Mouse (Mus musculus) hindbrain, postnatal 0 days (tissue): Measurements from ENCODE around the gene Wdcp. TPM values are rescaled to one million over a fixed set of nuclear protein-coding genes. Genes with fewer than 3 reads are reported as not detected.
A peak's percentile ranks its signal among the peaks of the same experiment; 100 is the strongest.
"Not testable (repeated sequence)": the region's sequence is repeated elsewhere in the genome, so short reads cannot be mapped to it uniquely, and the experiment has no call there.

Source experiments
- ATAC-seq: fragments of 200-750 bp; cut with Nextera tagmentation; 2 replicates; pipeline ENCODE4 v1.8.0; 2017; ENCODE audit warnings: mild to moderate bottlenecking, moderate TSS enrichment, moderate library complexity
- DNase-seq: peaks from one replicate; pipeline ENCODE4 v3.0.0-alpha.2; 2015; ENCODE audit warnings: low spot score
- H3K27ac ChIP-seq: fragments of 300-500 bp; sonication (generic); 2 replicates; pipeline ENCODE4 v1.5.1; 2014; ENCODE audit warnings: mild to moderate bottlenecking
- H3K27me3 ChIP-seq: fragments of 300-500 bp; sonication (generic); 2 replicates; pipeline ENCODE4 v1.6.1; 2014; ENCODE audit warnings: low read length, mixed read lengths; ENCODE audit not compliant: insufficient read depth
- H3K36me3 ChIP-seq: fragments of 300-500 bp; sonication (generic); 2 replicates; pipeline ENCODE4 v1.6.1; 2014; ENCODE audit warnings: low read length, mixed read lengths; ENCODE audit not compliant: insufficient read depth
- H3K4me1 ChIP-seq: fragments of 300-500 bp; sonication (generic); 2 replicates; pipeline ENCODE4 v1.6.1; 2014; ENCODE audit warnings: antibody characterized with exemption, low read length, mixed read lengths; ENCODE audit not compliant: insufficient read depth
- H3K4me2 ChIP-seq: fragments of 300-500 bp; sonication (generic); 2 replicates; pipeline ENCODE4 v1.6.1; 2014; ENCODE audit warnings: low read depth, mild to moderate bottlenecking, low read length, moderate library complexity, mixed read lengths
- H3K4me3 ChIP-seq: fragments of 300-500 bp; sonication (generic); 2 replicates; pipeline ENCODE4 v1.5.1; 2014; ENCODE audit warnings: low read length
- H3K9ac ChIP-seq: fragments of 300-500 bp; sonication (generic); replicated peaks from 2 replicates; pipeline ENCODE4 v1.6.1; 2014; ENCODE audit warnings: mild to moderate bottlenecking, low read length, moderate library complexity, mixed read lengths
- H3K9me3 ChIP-seq: fragments of 300-500 bp; sonication (generic); 2 replicates; pipeline ENCODE4 v1.6.1; 2016; ENCODE audit warnings: low read length, mixed read lengths
- CTCF ChIP-seq: IDR thresholded peaks from 2 replicates; pipeline ENCODE4 v1.5.1; 2016; ENCODE audit warnings: antibody characterized with exemption, control low read depth, low read depth
- WGBS: fragments of 180-500 bp; shearing (Covaris S2); extraction: QIAGEN DNeasy Blood & Tissue Kit; methylation state at CpG from one replicate; pipeline ENCODE4 v1.1.7; 2014; 5-methylcytosine and 5-hydroxymethylcytosine counted together
- polyA plus RNA-seq: library from polyadenylated mRNA; unstranded; fragments of >200 nt; fragmentation: Nextera tagmentation; extraction: Ambion mirVana; gene quantifications from 2 replicates; pipeline ENCODE4 v1.2.1, GENCODE M21; 2015
- total RNA-seq: library from RNA; depleted of rRNA; stranded (reverse); fragments of >200 nt; gene quantifications from 2 replicates; pipeline ENCODE4 v1.2.3, GENCODE M21; 2014

Wdcp gene
- total and polyA plus RNA-seq, 2 experiments from 2014 or later, result 9.9 to 14.5 TPM

DNA sequence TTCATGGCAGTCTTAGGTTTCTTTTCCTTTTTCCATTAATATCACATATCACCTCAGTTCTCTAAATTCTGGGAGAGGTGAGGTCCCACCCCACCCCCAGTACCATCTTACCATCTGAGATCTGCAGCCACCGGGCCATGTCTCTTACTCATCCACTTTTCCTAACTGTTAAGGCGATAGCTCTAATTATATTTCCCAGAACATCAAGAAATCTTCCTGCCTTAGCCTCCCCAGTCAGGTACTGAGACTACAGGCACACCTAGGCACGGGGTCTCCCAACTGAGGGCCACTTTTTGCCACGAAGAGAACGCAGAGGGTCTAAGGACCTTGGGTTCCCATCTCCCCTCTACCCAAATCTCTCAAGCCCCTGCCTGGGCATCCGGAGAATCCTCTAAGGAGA, 30.4 kb downstream of the Wdcp start:
- H3K27me3 ChIP-seq, result no peaks in the 10 kb centered on the region
- TF ChIP-seq CTCF, result no peak
- no peaks in the 10 kb centered on the region; the same call in 1 of the 2 replicates for H3K36me3 ChIP-seq
- no peak for ATAC-seq
- no peak overlapping the region for H3K9ac ChIP-seq
- peak overlapping the region; percentile 88 for H3K4me2 ChIP-seq
- H3K4me3 ChIP-seq, result peak overlapping the region; percentile 36; the same call in 1 of the 2 replicates
- no peak overlapping the region for H3K27ac ChIP-seq
- peaks cover 11% of the 10 kb centered on the region for H3K4me1 ChIP-seq
- H3K9me3 ChIP-seq, result no peaks in the 10 kb centered on the region
- DNase-seq, result no peak
- WGBS, result 86% methylated on average over 6 of the region's 6 CpGs

DNA sequence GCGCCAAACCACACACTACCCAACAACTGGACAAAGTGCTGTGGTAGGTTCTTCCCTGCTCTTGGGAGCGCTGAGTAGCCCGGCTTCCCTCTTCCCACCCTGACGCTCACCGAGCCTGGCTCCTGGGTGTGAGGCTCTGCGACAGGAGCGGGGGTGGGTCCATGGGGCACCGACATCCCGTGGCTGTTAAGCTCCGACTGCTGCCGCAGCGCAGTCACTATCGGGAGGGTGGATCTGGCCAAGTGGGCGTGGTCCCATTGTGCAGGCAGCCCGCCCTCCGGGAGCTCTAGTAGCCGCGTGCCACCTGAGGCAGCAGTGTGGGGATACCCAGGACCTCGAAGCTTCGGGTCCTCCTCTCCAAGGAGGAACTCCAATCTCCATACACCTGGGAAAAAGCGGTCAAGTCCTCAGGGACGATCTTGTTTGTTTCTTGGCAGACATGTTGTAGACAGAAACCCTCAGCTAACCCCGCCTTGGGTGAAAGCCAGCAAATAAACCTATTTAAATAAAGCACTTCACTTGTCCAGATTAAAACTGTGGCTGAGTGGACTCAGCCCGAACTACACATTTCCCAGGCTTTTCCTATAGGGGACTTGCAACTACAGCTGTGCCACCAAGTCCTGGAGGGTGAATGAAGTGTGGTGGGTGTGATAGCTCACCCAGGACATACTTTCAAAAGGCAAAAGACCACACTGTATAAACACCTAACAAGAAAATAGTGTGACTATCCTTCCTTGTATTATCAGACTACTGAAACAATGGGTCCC, 31.2 kb downstream of the Wdcp start, which contains the start of gene Mfsd2b:
Gene Mfsd2b, minus strand, starts transcription at position 199 of the 767 bp plus-strand sequence.
- Histone ChIP-seq H3K4me3 (peak within 1 kb of the TSS; percentile 36), H3K4me1 (peaks cover 11% of the 10 kb centered on the region), H3K9ac (peak within 1 kb of the TSS; percentile 28), H3K27me3 (no peaks in the 10 kb centered on the region), H3K36me3 (no peaks in the 10 kb centered on the region; the same call in 1 of the 2 replicates), H3K9me3 (no peaks in the 10 kb centered on the region), H3K27ac (no peak within 1 kb of the TSS), H3K4me2 (peak within 1 kb of the TSS; percentile 88)
- ATAC-seq, result peak; percentile 80
- peak; percentile 77 for DNase-seq
- no peak for TF ChIP-seq CTCF
- WGBS, result 4% methylated on average over 24 of the region's 24 CpGs

DNA sequence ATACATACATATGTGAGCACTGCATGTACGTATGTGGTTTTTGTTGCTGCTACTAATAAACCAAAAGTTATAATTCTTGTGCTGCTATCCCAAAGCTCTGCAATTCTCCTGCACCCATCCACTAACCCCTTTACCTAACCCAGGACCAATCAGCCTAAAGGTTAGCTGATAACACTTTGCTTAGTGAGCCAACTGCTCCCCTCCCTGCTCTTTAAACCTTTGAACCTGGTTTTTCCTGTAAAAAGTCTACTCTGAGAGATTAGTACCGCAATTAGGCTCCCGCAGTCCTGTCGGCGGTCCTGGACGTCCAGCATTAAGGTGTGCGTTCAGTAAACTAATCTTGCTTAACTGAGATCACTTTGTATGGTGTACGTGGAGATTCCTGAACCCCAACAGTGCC, 32.5 kb downstream of the Wdcp start:
- Histone ChIP-seq H3K4me2 (no peak overlapping the region), H3K27ac (no peak overlapping the region), H3K9me3 (no peaks in the 10 kb centered on the region), H3K4me3 (no peak overlapping the region), H3K36me3 (no peaks in the 10 kb centered on the region; the same call in 1 of the 2 replicates), H3K9ac (no peak overlapping the region), H3K4me1 (peaks cover 11% of the 10 kb centered on the region), H3K27me3 (no peaks in the 10 kb centered on the region)
- 88% methylated on average over 8 of the region's 8 CpGs for WGBS
- ATAC-seq, result no peak
- DNase-seq, result no peak
- no peak for TF ChIP-seq CTCF

DNA sequence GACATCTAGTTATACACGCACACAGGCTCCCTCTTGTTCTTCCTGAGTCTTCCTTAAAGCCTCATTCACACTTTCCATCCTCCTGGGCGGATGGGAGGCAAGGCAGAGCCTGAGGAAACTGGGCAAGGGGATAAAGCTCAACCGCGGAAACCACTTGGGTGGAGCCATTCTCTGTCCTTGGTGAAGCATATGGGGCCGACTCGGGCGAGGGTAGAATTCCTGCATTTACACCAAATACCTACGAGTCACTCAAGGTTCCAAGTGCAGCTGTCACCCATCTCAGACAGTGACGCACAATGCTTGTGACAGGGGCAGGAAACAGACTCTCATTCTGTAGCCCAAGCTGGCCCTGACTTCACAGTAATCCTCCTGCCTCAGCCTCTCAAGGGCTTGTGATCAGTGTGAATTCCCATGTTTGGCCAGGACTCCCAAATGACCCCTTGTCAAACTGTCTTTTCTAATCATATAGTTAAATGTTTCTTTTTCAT, 35.2 kb downstream of the Wdcp start:
- H3K4me2 ChIP-seq, result no peak overlapping the region
- ATAC-seq (no peak), DNase-seq (no peak)
- 79% methylated on average over 9 of the region's 9 CpGs for WGBS
- H3K27me3 ChIP-seq, result no peaks in the 10 kb centered on the region
- no peak overlapping the region for H3K9ac ChIP-seq
- no peak overlapping the region for H3K27ac ChIP-seq
- no peaks in the 10 kb centered on the region for H3K9me3 ChIP-seq
- H3K4me1 ChIP-seq, result peaks cover 11% of the 10 kb centered on the region
- no peak for TF ChIP-seq CTCF
- peaks cover 13% of the 10 kb centered on the region for H3K36me3 ChIP-seq
- no peak overlapping the region for H3K4me3 ChIP-seq

- Histone ChIP-seq H3K9me3 (no peaks in the 10 kb centered on the region), H3K27ac (no peak overlapping the region), H3K36me3 (peaks cover 13% of the 10 kb centered on the region), H3K4me3 (no peak overlapping the region), H3K4me2 (no peak overlapping the region), H3K27me3 (no peaks in the 10 kb centered on the region), H3K4me1 (peaks cover 5% of the 10 kb centered on the region), H3K9ac (no peak overlapping the region)
- TF ChIP-seq CTCF, result peak; percentile 41
- DNase-seq (no peak), ATAC-seq (no peak)
- WGBS, result 97% methylated on average over 5 of the region's 5 CpGs
Observed at GRCm38 (mm10) chr12:4879048-4879447, 35.9 kb downstream of the Wdcp start.

- Histone ChIP-seq H3K27me3 (no peaks in the 10 kb centered on the region), H3K27ac (no peak overlapping the region), H3K9ac (no peak overlapping the region), H3K4me1 (no peaks in the 10 kb centered on the region), H3K4me3 (no peak overlapping the region), H3K9me3 (no peaks in the 10 kb centered on the region), H3K4me2 (no peak overlapping the region), H3K36me3 (peaks cover 13% of the 10 kb centered on the region)
- no peak for ATAC-seq
- DNase-seq, result no peak
- TF ChIP-seq CTCF, result no peak
- WGBS, result 88% methylated on average over 2 of the region's 2 CpGs
Observed at GRCm38 (mm10) chr12:4882086-4882485, 39.0 kb downstream of the Wdcp start.

DNA sequence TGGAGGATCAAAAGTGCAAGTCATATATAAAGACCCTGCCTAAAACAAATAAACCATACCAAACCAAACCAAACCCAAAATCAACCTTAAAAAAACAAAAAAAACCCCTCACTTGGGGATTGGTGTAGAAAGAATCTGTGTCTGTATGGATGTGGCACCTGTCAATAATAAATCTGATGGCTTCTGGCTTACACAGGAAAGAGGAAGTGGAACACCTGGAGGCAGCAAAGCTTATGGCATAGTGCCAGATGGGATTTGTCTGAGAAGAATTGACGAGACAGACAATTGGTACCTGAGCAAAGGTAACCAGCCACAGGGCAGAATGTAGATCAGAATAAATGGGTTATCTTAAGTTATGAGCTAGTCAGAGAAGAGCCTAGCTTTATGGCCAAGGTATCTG, 42.0 kb downstream of the Wdcp start:
- no peak for DNase-seq
- Histone ChIP-seq H3K27ac (no peak overlapping the region), H3K36me3 (peaks cover 13% of the 10 kb centered on the region), H3K4me2 (no peak overlapping the region), H3K4me1 (no peaks in the 10 kb centered on the region), H3K9me3 (no peaks in the 10 kb centered on the region), H3K9ac (no peak overlapping the region), H3K27me3 (no peaks in the 10 kb centered on the region), H3K4me3 (no peak overlapping the region)
- WGBS, result 64% methylated on average over 1 of the region's 1 CpGs
- ATAC-seq, result no peak
- no peak for TF ChIP-seq CTCF

DNA sequence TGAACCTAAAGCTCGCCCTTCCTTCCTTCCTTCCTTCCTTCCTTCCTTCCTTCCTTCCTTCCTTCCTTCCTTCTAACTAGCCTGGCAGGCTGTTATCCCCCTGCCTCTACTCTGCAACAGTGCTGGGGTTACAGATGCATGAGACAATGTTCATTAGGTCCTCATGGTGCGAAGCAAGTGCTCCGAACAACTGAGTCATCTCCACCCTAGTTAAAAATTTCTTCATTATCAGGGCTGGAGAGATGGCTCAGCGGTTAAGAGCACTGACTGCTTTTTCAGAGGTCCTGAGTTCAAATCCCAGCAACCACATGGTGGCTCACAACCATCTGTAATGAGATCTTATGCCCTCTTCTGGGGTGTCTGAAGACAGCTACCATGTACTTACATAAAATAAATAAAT, 43.5 kb downstream of the Wdcp start:
- H3K9ac ChIP-seq, H3K4me3 ChIP-seq, ATAC-seq, H3K4me2 ChIP-seq, H3K9me3 ChIP-seq, H3K27ac ChIP-seq, DNase-seq, H3K27me3 ChIP-seq, H3K4me1 ChIP-seq: not testable (repeated sequence)
- 92% methylated on average over 4 of the region's 4 CpGs for WGBS
- peaks cover 13% of the 10 kb centered on the region for H3K36me3 ChIP-seq
